Mouse (Mus musculus) induced T-regulatory cell, adult 2 months (primary cell): ENCODE measurements around the gene Tnxb.

Experiments used
- DNase-seq: peaks from one replicate; pipeline ENCODE4 v3.0.0-alpha.2; 2012; ENCODE audit warnings: low read depth

The Tnxb gene

DNA sequence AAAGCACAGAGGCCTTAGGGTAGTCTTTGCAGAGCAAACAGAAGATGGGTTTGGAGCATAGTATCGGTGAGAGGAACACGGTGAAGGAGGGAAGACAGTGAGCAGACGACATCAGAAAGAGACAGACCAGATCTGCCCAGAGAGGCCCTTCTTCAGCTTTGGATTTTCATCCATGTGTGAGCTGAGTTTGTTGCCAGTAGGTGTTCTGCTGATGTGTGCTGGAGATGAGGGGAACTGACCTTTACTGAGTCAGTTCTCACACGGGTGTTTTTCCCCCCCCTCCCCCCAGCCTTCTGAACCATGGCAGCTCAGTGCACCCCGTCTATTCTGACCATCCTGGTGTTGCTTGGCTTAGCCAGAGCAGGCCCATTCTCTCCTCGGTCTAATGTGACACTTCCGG lies at the start of gene Tnxb:
Gene Tnxb, plus strand, starts transcription at position 301 of the 400 bp plus-strand sequence.
- DNase-seq: no peak

GRCm38 (mm10) chr17:34621006-34621405 lies 49.3 kb upstream of the Tnxb start:
- no peak for DNase-seq

DNA sequence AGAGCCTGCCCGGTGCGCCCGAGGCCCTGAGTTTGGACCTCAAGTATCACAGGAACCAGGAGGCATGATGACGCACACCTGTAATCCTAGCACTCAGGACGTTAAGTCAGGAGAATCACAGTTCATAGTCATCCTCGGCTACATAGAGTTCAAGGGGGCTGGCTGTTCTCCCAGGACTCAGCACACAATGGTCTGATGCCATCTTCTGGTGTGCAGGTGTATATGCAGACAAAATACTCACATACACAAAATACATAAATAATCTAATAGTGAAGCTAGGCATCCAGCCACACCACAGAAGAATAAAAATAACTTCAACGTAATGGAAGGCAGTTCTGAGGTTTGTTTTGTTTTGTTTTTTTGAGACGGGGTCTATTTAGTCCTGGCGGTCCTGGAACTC lies 47.2 kb upstream of the Tnxb start:
- no peak for DNase-seq

- no peak for DNase-seq
Observed at GRCm38 (mm10) chr17:34624981-34625380, 45.4 kb upstream of the Tnxb start.

GRCm38 (mm10) chr17:34626062-34626772 lies 44.1 kb upstream of the Tnxb start:
- DNase-seq: no peak

DNA sequence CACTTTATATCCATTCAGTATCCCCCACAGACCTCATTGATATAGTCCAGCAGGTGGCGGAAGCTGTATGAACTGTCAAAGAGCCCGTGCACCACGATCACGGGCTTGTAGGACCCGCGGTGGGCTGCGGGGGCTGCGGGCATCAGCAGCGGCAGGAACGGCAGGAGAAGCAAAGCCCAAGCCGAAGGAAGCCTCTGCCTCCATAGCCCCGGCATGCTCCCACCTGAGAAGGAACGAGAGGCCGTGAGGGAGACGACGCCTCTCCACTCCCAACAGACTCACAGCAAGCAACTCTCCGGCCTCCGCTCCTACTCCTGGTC lies 43.6 kb upstream of the Tnxb start:
- peak; percentile 71 for DNase-seq

DNA sequence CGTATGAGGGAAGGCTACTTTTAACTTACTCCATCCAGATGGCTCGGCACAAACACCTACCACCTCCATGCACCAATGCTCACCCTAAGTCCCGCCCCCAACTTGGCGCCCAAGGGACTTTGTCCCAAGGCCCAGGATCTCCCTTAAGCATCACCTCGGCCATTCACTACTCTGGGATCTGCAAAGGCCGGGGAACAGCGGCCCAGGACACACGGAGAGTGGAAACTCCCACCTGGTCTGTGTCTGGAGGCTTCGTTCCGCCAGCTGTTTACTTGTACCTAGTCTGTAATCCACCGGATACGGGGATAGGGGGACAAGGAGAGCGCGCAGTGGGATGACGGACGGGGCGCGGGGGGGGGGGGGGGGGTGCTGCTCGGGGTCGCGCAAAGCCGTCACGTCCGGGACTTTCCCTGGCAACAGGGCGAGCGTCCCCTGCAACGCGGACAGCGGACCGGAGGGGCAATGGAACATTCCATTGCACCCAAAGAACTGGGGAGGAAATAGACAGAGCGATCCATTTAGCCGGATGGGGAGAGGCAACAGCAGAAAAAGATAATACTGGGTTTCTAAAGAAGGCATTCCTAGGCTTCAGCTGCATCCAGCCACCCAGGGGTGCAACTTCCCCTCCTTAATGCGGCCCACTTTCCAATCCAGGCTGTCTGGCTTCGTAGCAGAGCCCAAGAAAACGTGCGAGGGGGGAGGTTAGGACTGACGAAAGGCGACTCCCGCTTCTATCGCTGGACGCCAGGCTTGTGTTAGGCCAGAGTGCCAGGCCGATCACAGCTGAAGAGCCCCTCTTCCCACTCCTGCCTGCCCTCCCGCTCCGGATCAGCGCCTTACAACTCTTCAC lies 43.0 kb upstream of the Tnxb start:
- peak; percentile 86 for DNase-seq

GRCm38 (mm10) chr17:34627943-34628643 lies 42.2 kb upstream of the Tnxb start, which contains the start of gene Ppt2:
Gene Ppt2, minus strand, starts transcription at chr17:34628510.
- peak; percentile 62 for DNase-seq

- DNase-seq: no peak
Observed at GRCm38 (mm10) chr17:34628644-34628967, 41.7 kb upstream of the Tnxb start.

- DNase-seq: peak; percentile 37
Observed at GRCm38 (mm10) chr17:34629221-34629751, 41.0 kb upstream of the Tnxb start, which contains the start of gene Prrt1. Gene Prrt1, plus strand, starts transcription at chr17:34629533.

DNA sequence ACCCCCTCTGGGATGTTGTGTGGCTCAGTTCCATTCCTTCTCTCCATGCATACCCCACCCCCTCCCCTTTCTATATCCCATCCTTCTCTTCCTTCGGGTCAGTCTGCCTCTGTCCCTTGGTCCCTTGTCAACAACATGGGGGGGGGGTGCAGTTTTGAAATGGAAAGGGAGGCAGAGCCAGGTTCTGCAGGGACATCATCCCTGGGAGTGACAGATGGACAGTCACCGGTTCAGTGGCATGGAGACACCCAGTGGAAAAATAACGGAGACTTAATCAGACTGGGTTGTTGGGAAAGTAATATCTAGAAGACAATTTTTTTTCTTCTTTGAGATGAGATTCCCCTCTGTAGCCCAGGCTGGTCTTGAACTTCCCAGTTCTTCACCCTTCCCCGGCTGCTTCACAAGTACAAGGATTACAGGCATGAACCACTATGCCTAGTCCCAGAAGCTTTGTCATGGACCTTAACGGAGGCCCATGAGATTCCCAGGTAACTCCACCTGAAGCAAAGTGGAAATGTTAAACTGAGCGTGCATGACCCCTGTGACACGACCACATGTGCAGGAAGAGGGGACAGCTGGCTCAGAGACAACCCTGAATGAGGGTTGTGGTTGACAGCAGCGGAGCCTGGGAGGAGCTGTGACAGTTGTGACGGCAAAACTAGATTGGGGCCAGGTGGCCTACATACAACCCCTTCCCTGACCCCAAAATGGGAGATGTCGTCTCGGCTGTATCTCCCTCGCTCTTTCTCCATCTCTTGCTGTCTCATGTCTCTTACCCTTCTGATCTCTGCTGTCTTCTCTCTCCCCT lies 40.3 kb upstream of the Tnxb start:
- peak; percentile 79 for DNase-seq

- peak; percentile 45 for DNase-seq
Observed at GRCm38 (mm10) chr17:34630761-34631301, 39.5 kb upstream of the Tnxb start.

GRCm38 (mm10) chr17:34631647-34632046 lies 38.7 kb upstream of the Tnxb start:
- DNase-seq: no peak

GRCm38 (mm10) chr17:34632261-34632691 lies 38.1 kb upstream of the Tnxb start:
- DNase-seq: peak; percentile 81

GRCm38 (mm10) chr17:34635671-34636070 lies 34.7 kb upstream of the Tnxb start:
- DNase-seq: no peak

DNA sequence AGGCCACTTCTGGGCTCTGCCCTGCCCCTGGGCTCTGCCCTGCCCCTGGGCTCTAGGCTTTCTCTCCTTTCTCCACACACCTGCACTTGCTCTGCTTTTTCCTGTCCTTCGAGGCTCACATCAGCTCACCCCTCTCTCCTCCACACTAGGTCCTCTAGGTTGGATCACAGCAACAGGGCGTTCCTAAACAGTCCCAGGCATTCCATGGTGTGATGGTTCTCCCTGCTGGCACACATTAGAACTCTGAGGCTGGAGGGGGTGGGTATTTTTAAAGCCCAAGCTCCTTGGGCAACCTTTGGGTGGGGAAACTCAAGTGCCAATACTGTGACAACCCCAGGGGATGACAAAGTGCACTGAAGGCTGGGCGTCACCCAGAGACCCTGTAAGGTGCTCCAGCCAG lies 32.9 kb upstream of the Tnxb start:
- DNase-seq: no peak

DNA sequence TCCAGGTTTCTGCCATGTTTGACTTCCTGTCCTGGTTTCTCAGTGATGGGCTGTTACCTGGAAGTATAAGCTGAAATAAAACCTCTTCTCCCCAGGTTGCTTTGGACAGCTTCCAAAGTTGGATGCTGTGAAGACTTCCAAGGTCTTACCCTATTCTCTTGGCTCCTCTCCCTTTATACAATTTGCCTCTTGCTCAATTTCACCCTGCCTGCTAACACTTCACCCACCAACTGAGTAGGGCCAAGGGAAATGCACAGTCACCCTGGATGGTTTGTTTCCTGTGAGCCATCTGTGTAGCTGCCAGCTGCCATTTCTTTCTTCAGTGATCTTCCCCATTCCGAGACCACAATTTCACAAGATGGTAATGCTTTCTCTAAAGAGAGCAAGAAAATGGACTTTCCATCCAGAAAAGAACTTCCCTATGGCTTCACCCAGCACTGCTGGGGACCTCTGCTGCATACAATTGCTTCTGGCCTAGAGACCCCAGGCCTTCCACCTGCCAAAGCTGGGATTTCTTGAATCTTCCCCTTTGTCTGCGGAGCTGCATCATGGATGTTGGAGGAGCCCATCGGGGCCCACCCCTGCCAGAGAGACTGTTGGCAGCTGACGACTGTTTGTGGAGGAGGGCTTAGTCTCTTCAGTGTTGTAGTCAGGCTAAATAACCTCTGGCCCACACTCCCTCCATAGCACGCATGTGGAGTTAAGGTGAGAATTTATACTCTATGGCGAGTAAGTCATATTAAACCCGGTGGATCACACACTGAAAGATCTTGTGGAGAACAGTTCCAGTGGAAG lies 30.7 kb upstream of the Tnxb start:
- DNase-seq: no peak

- DNase-seq: no peak
Observed at GRCm38 (mm10) chr17:34640778-34641601, 29.3 kb upstream of the Tnxb start.

DNA sequence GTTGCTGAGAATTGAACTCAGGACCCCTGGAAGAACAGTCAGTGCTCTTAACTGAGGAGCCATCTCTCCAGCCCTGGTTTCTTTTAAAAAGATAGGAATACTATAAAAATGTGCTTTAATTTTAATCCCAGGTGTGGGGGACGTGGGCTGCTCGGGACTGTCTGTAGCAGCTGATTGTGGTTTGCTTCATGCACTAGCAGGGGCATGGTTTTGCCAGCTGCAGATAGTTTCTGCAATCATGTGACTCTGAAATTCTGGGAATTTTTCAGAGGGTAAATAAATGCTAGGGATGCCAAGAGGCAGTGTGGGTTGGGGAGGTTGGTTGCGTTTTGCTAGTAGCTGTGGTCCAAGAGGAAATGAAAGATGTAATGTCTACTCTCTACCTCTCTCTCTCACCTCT lies 28.4 kb upstream of the Tnxb start:
- no peak for DNase-seq

DNA sequence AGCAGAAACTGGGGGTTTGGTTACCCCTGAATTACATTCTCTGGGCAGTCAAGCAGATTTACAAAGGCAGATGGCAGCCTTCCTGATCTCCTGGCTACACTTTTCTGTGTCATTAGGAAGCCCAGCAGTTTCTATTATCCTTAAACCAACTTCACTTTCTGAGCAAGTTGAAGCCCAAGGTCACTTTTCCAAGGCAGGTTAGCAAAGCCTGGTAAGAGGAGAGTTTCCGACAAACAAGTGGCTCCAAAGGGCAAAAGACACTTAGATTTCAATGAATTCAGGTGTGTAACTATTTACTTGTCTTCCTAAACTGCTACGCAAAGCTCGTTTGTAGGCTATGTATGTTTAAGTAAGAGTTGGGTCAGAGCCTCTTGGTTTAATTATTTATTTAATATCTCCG lies 27.0 kb upstream of the Tnxb start:
- DNase-seq: no peak
